Mouse (Mus musculus) CH12.LX (cell line): ENCODE results near the gene Trnp1. TPM values are rescaled to one million over a fixed set of nuclear protein-coding genes. Genes with fewer than 3 reads are reported as not detected.

Experiments used
- DNase-seq: peaks from one replicate; pipeline ENCODE4 v3.0.0-alpha.2; 2013; ENCODE audit errors: extremely low read depth
- H3K27ac ChIP-seq: 2 replicates; pipeline ENCODE4 v1.5.1; 2012; ENCODE audit warnings: low read depth, mild to moderate bottlenecking, control low read depth, moderate library complexity; ENCODE audit not compliant: insufficient read depth
- H3K27me3 ChIP-seq: replicated peaks from 2 replicates; pipeline ENCODE3; 2012; ENCODE audit warnings: inconsistent platforms
- H3K36me3 ChIP-seq, 2 experiments: replicated peaks in 1 of 2; 2 replicates each; pipeline versions ENCODE3 to v1.6.1; 2012; ENCODE audit warnings: inconsistent platforms in 1 of 2, low read length in 1 of 2, mild to moderate bottlenecking in 1 of 2, mixed read lengths in 1 of 2, moderate library complexity in 1 of 2; ENCODE audit not compliant: control insufficient read depth in 1 of 2, insufficient read depth in 1 of 2
- H3K4me1 ChIP-seq, 2 experiments: 2 replicates each; pipeline ENCODE4 v1.6.1; 2012; ENCODE audit warnings: inconsistent platforms in 1 of 2, moderate library complexity in 1 of 2; ENCODE audit not compliant: insufficient read depth in 2 of 2, control insufficient read depth in 1 of 2
- H3K4me2 ChIP-seq: 2 replicates; pipeline ENCODE4 v1.6.1; 2012; ENCODE audit warnings: low read depth, mild to moderate bottlenecking, control low read depth; ENCODE audit not compliant: poor library complexity, insufficient read depth, severe bottlenecking
- H3K4me3 ChIP-seq, 3 experiments: fragments of 150-350 bp in 1 of 3; sonication (generic) in 1 of 3; replicated peaks in 1 of 3; 2 replicates each; pipeline versions ENCODE3 to v1.5.1; 2011 to 2012; ENCODE audit warnings: low read depth in 2 of 3, low read length in 2 of 3, mild to moderate bottlenecking in 2 of 3, moderate library complexity in 2 of 3, control low read depth in 1 of 3, improper control_type of control experiment in 1 of 3, inconsistent platforms in 1 of 3, mixed read lengths in 1 of 3; ENCODE audit not compliant: poor library complexity in 1 of 3
- H3K79me2 ChIP-seq: replicated peaks from 2 replicates; pipeline ENCODE4 v1.6.1; 2012; ENCODE audit warnings: mild to moderate bottlenecking, moderate library complexity; ENCODE audit not compliant: control insufficient read depth, poor library complexity, insufficient read depth, severe bottlenecking; ENCODE audit errors: extremely low read depth
- H3K9ac ChIP-seq: 2 replicates; pipeline ENCODE4 v1.6.1; 2012; ENCODE audit warnings: low read depth, mild to moderate bottlenecking, control low read depth, moderate library complexity; ENCODE audit not compliant: insufficient read depth
- H3K9me3 ChIP-seq: replicated peaks from 2 replicates; pipeline ENCODE3; 2012; ENCODE audit warnings: low read length, inconsistent platforms, mixed read lengths
- BHLHE40 ChIP-seq: IDR thresholded peaks from 2 replicates; pipeline ENCODE4 v1.6.1; 2011; ENCODE audit warnings: mild to moderate bottlenecking, low read depth, low read length, improper control_type of control experiment
- CHD2 ChIP-seq: IDR thresholded peaks from 2 replicates; pipeline ENCODE4 v1.6.1; 2011; ENCODE audit warnings: low read length, improper control_type of control experiment
- CTCF ChIP-seq, 2 experiments: IDR thresholded peaks in 1 of 2; conservative IDR thresholded peaks in 1 of 2; 2 replicates each; pipeline ENCODE4 v1.5.1; 2011 to 2012; ENCODE audit warnings: low read depth in 2 of 2, low read length in 2 of 2, improper control_type of control experiment in 1 of 2, inconsistent platforms in 1 of 2, mild to moderate bottlenecking in 1 of 2, moderate library complexity in 1 of 2
- ELF1 ChIP-seq: IDR thresholded peaks from 2 replicates; pipeline ENCODE4 v1.6.1; 2014; ENCODE audit warnings: low read depth, mild to moderate bottlenecking, inconsistent platforms, low read length, improper control_type of control experiment
- ETS1 ChIP-seq: conservative IDR thresholded peaks from 2 replicates; pipeline ENCODE4 v1.6.1; 2012; ENCODE audit warnings: low read depth, mild to moderate bottlenecking, inconsistent platforms, low read length, improper control_type of control experiment, moderate library complexity
- JUND ChIP-seq: conservative IDR thresholded peaks from 2 replicates; pipeline ENCODE4 v1.6.1; 2011; ENCODE audit warnings: low read depth, low read length, improper control_type of control experiment
- KAT2A ChIP-seq: IDR thresholded peaks from 2 replicates; pipeline ENCODE4 v1.6.1; 2012; ENCODE audit warnings: low read length, improper control_type of control experiment, inconsistent platforms; ENCODE audit not compliant: insufficient replicate concordance
- MAX ChIP-seq: IDR thresholded peaks from 2 replicates; pipeline ENCODE4 v1.6.1; 2011; ENCODE audit warnings: low read length, improper control_type of control experiment
- NELFE ChIP-seq: IDR thresholded peaks from 2 replicates; pipeline ENCODE4 v1.6.1; 2011; ENCODE audit warnings: low read depth, low read length, improper control_type of control experiment
- NRF1 ChIP-seq: IDR thresholded peaks from 2 replicates; pipeline ENCODE4 v1.6.1; 2014; ENCODE audit warnings: low read depth, mild to moderate bottlenecking, inconsistent platforms, low read length, improper control_type of control experiment, moderate library complexity
- PAX5 ChIP-seq: IDR thresholded peaks from 2 replicates; pipeline ENCODE4 v1.6.1; 2012; ENCODE audit warnings: low read length, inconsistent platforms, mixed read lengths
- POLR2A ChIP-seq: IDR thresholded peaks from 2 replicates; pipeline ENCODE4 v1.6.1; 2011; ENCODE audit warnings: low read depth, mild to moderate bottlenecking, improper control_type of control experiment, low read length
- RCOR1 ChIP-seq: conservative IDR thresholded peaks from 2 replicates; pipeline ENCODE4 v1.6.1; 2012; ENCODE audit warnings: low read depth, mild to moderate bottlenecking, inconsistent platforms, low read length, improper control_type of control experiment
- SIN3A ChIP-seq: IDR thresholded peaks from 2 replicates; pipeline ENCODE4 v1.6.1; 2012; ENCODE audit warnings: low read length, improper control_type of control experiment, inconsistent platforms
- TBP ChIP-seq: conservative IDR thresholded peaks from 2 replicates; pipeline ENCODE4 v1.6.1; 2011; ENCODE audit warnings: low read depth, low read length, improper control_type of control experiment
- TCF12 ChIP-seq: IDR thresholded peaks from 2 replicates; pipeline ENCODE4 v1.6.1; 2014; ENCODE audit warnings: low read depth, mild to moderate bottlenecking, inconsistent platforms, low read length, improper control_type of control experiment
- USF1 ChIP-seq: IDR thresholded peaks from 2 replicates; pipeline ENCODE4 v1.6.1; 2014; ENCODE audit warnings: low read depth, mild to moderate bottlenecking, inconsistent platforms, low read length, improper control_type of control experiment
- ZKSCAN1 ChIP-seq: IDR thresholded peaks from 2 replicates; pipeline ENCODE4 v1.6.1; 2012; ENCODE audit warnings: low read depth, inconsistent platforms, low read length, improper control_type of control experiment, borderline replicate concordance
- ZMIZ1 ChIP-seq: IDR thresholded peaks from 2 replicates; pipeline ENCODE4 v1.6.1; 2012; ENCODE audit warnings: low read depth, mild to moderate bottlenecking, inconsistent platforms, low read length, improper control_type of control experiment
- dilution Hi-C: fragments of 300-500 bp; cut with MboI; formaldehyde crosslinking; loops from 2 replicates; pipeline ENCODE4 v1.14.3; 2020; ENCODE audit warnings: low sequenced_read_pairs; ENCODE audit not compliant: extremely low pct_unique_long_range_greater_than_20kb, extremely low pct_ligation_motif_present
- in situ Hi-C: fragments of 300-500 bp; cut with MboI; formaldehyde crosslinking; loops from 3 replicates; pipeline ENCODE4 v1.14.3; 2019; ENCODE audit warnings: low sequenced_read_pairs, low pct_ligation_motif_present, low pct_unique_long_range_greater_than_20kb, mixed read lengths
- polyA plus RNA-seq: library from polyadenylated mRNA; unstranded; fragments of >175 nt; gene quantifications from 2 replicates; pipeline ENCODE4 v1.2.1, GENCODE M21; 2012; ENCODE audit warnings: low read depth; ENCODE audit not compliant: insufficient read length
- total RNA-seq, 2 experiments: library from RNA; depleted of rRNA; stranded (reverse); fragments of 300-350 nt in 1 of 2; fragments of >200 nt in 1 of 2; gene quantifications; 2 replicates each; pipeline ENCODE4 v1.2.3; 2012 to 2014

Gene Trnp1
- total and polyA plus RNA-seq, 3 experiments, result not detected

GRCm38 (mm10) chr4:133489489-133490245, 8.7 kb downstream of the Trnp1 start:
- H3K4me2 ChIP-seq, result no peak overlapping the region
- dilution Hi-C loops (no loop called here), in situ Hi-C loops (no loop called here)
- no peaks in the 10 kb centered on the region for H3K9me3 ChIP-seq
- peaks cover 0 to 11% of the 10 kb centered on the region in 2 experiments; a peak in 2 of 4 replicates for H3K4me1 ChIP-seq
- no peak for DNase-seq
- H3K79me2 ChIP-seq, result no peaks in the 10 kb centered on the region
- no peak for TF ChIP-seq ZKSCAN1
- no peak for TF ChIP-seq JUND
- TF ChIP-seq SIN3A, result no peak
- no peak for TF ChIP-seq CHD2
- TF ChIP-seq MAX, result no peak
- TF ChIP-seq ELF1, result no peak
- no peak for TF ChIP-seq POLR2A
- TF ChIP-seq NELFE, result no peak
- no peak overlapping the region for H3K9ac ChIP-seq
- no peak overlapping the region for H3K4me3 ChIP-seq
- no peaks in the 10 kb centered on the region for H3K36me3 ChIP-seq
- H3K27ac ChIP-seq, result no peak overlapping the region
- peaks cover 79% of the 10 kb centered on the region for H3K27me3 ChIP-seq

GRCm38 (mm10) chr4:133488619-133489392, 9.5 kb downstream of the Trnp1 start:
- Histone ChIP-seq H3K27ac (no peak overlapping the region), H3K27me3 (peaks cover 86% of the 10 kb centered on the region)
- no peak for DNase-seq
- TF ChIP-seq TCF12, result no peak
- no peak for TF ChIP-seq USF1
- no peak for TF ChIP-seq ELF1
- TF ChIP-seq KAT2A, result no peak
- no peak for TF ChIP-seq PAX5
- TF ChIP-seq CHD2, result no peak
- TF ChIP-seq CTCF (conservative IDR thresholded peaks at IDR 0.05 in 1 of 2, IDR thresholded peaks at IDR 0.05 in 1 of 2; ENCODE audit: low read depth in 2 of 2, low read length in 2 of 2), result no peak
- no peak for TF ChIP-seq NRF1
- no peak for TF ChIP-seq BHLHE40
- TF ChIP-seq RCOR1, result no peak
- TF ChIP-seq ETS1, result no peak
- TF ChIP-seq MAX, result no peak
- no peak for TF ChIP-seq TBP
- TF ChIP-seq ZMIZ1, result no peak
- TF ChIP-seq, all 38 proteins: peak for 0
- Histone ChIP-seq H3K4me3 (no peak overlapping the region), H3K79me2 (no peaks in the 10 kb centered on the region), H3K4me2 (no peak overlapping the region), H3K9ac (no peak overlapping the region), H3K9me3 (no peaks in the 10 kb centered on the region), H3K36me3 (no peaks in the 10 kb centered on the region), H3K4me1 (peaks cover 0 to 6% of the 10 kb centered on the region in 2 experiments; a peak in 2 of 4 replicates)
- dilution Hi-C loops (no loop called here), in situ Hi-C loops (no loop called here)
